Mouse (Mus musculus) adrenal gland, postnatal 10 days (tissue): Measurements from ENCODE around the gene Actr5. TPM values are rescaled to one million over a fixed set of nuclear protein-coding genes. Genes with fewer than 3 reads are reported as not detected.

Experiments
- DNase-seq: peaks from one replicate; pipeline ENCODE4 v3.0.0; 2021; ENCODE audit warnings: mixed read lengths
- long read RNA-seq, 2 experiments: library from polyadenylated mRNA; stranded (forward); transcript quantifications; one replicate each; pipeline ENCODE4 v2.0.0; 2021
- total RNA-seq, 2 experiments: library from RNA; stranded (reverse); gene quantifications; 2 replicates each; pipeline ENCODE4 v1.2.3; 2021

Gene Actr5
- total RNA-seq, result 10 to 100 TPM; 10.7 to 12.7 TPM
- long read RNA-seq, experiment 1, transcript Actr5-201 (9 exons, 2,402 nt), result major isoform, 10 of 14 reads
- long read RNA-seq, experiment 1, partial matches to known transcripts, result 2 of 14 reads
- long read RNA-seq, experiment 1, other reads (novel, unspliced or antisense), result 1 of 14 reads
- long read RNA-seq, experiment 2, transcript Actr5-201 (9 exons, 2,402 nt), result major isoform, 5 of 12 reads
- long read RNA-seq, experiment 2, partial matches to known transcripts, result 1 of 12 reads
- long read RNA-seq, experiment 2, other reads (novel, unspliced or antisense), result 5 of 12 reads

- DNase-seq, result peak; percentile 95
These were observed at the start of gene Actr5 for GRCm38 (mm10) chr2:158624718-158625222. Gene Actr5, plus strand, starts transcription at chr2:158624888.

- no peak for DNase-seq
These were observed 44.7 kb upstream of the Actr5 start for GRCm38 (mm10) chr2:158579979-158580378.

- DNase-seq, result peak; percentile 76
These were observed 39.9 kb upstream of the Actr5 start for GRCm38 (mm10) chr2:158584621-158585358.

GRCm38 (mm10) chr2:158588524-158589271, 36.0 kb upstream of the Actr5 start:
- no peak for DNase-seq

GRCm38 (mm10) chr2:158590495-158590894, 34.2 kb upstream of the Actr5 start:
- no peak for DNase-seq

GRCm38 (mm10) chr2:158591286-158591685, 33.4 kb upstream of the Actr5 start:
- no peak for DNase-seq

- DNase-seq, result no peak
These were observed 31.3 kb upstream of the Actr5 start for GRCm38 (mm10) chr2:158593371-158593770.

- DNase-seq, result peak; percentile 44
These were observed 29.6 kb upstream of the Actr5 start for GRCm38 (mm10) chr2:158595103-158595502.

- no peak for DNase-seq
These were observed 29.1 kb upstream of the Actr5 start for GRCm38 (mm10) chr2:158595577-158595976.

- DNase-seq, result no peak
These were observed 27.9 kb upstream of the Actr5 start for GRCm38 (mm10) chr2:158596803-158597202.

GRCm38 (mm10) chr2:158600517-158600916, 24.2 kb upstream of the Actr5 start:
- no peak for DNase-seq

GRCm38 (mm10) chr2:158601326-158601725, 23.4 kb upstream of the Actr5 start:
- no peak for DNase-seq

GRCm38 (mm10) chr2:158602663-158603062, 22.0 kb upstream of the Actr5 start:
- no peak for DNase-seq

GRCm38 (mm10) chr2:158606511-158606964, 18.1 kb upstream of the Actr5 start:
- no peak for DNase-seq

- peak; percentile 4 for DNase-seq
These were observed 15.0 kb upstream of the Actr5 start for GRCm38 (mm10) chr2:158609681-158610080.

- no peak for DNase-seq
These were observed 14.0 kb upstream of the Actr5 start, which contains the start of gene Slc32a1 for GRCm38 (mm10) chr2:158610488-158611325. Gene Slc32a1, plus strand, starts transcription at chr2:158610767.

- no peak for DNase-seq
These were observed 13.4 kb upstream of the Actr5 start for GRCm38 (mm10) chr2:158611326-158611719.

GRCm38 (mm10) chr2:158611726-158612670, 12.7 kb upstream of the Actr5 start:
- DNase-seq, result no peak

GRCm38 (mm10) chr2:158612671-158613250, 11.9 kb upstream of the Actr5 start:
- no peak for DNase-seq
